Mouse (Mus musculus) heart, postnatal 0 days (tissue): ENCODE results near the gene Ptgir.

Experiments
- CTCF ChIP-seq: IDR thresholded peaks from 2 replicates; pipeline ENCODE4 v1.5.1; 2016; ENCODE audit warnings: antibody characterized with exemption, control low read depth, low read depth
- EP300 ChIP-seq: IDR thresholded peaks from 2 replicates; pipeline ENCODE4 v1.6.1; 2016; ENCODE audit warnings: antibody characterized with exemption, low read depth

GRCm38 (mm10) chr7:16947349-16947895 is 41.1 kb downstream of the Ptgir start:
- TF ChIP-seq CTCF = no peak
- TF ChIP-seq EP300 = no peak
